Mouse (Mus musculus): ENCODE data around the gene Ubash3a. TPM values are rescaled to one million over a fixed set of nuclear protein-coding genes. Genes with fewer than 3 reads are reported as not detected.

Gene Ubash3a
- total RNA-seq (2023), result 92.4 TPM

GRCm38 (mm10) chr17:31207771-31208334 lies at the start of gene Ubash3a:
Gene Ubash3a (plus strand): TSS chr17:31207873.

DNA sequence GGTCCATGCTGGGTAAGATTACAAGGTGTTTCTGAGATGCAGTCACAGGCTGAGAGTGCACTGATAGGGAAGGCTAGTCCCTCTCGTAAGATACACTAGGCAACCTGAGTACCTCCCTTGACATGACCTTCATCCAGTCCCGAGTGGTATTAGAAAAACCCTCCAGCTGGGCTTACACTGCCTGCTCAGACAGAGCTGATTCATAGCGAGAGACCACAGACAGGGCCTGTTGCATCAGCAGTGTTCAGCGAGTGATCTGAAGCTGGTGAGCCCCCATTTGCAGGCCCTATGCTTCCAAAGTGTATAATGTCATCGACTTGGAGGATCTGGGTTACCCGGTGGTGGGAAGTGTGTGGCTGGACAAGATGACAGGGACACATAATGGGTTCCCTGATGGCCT lies 42.5 kb upstream of the Ubash3a start, which contains the start of gene Tff1:
Gene Tff1, minus strand, starts transcription at position 151 of the 400 bp plus-strand sequence.

DNA sequence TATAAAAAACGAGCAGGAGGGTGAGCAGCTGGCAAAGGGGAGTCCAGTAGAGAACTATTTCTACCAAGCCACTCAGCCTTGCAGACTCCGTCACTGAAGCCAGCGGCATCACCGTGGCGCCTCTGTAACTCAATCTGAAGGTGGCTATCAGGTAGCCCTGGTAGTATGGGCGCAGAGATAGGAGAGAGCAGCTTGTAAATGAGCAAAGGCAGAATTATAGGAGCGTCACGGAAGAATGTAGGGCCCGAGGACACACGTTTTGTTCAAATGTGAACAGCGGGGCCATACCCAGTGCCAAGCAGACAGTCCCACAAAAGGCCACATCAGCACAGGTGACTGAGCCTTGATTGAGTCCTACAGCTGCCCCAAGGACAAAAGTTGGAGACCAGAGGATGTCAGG lies 8.8 kb upstream of the Ubash3a start, which contains the start of gene Tmprss3:
Gene Tmprss3, minus strand, starts transcription at position 101 of the 400 bp plus-strand sequence.

DNA sequence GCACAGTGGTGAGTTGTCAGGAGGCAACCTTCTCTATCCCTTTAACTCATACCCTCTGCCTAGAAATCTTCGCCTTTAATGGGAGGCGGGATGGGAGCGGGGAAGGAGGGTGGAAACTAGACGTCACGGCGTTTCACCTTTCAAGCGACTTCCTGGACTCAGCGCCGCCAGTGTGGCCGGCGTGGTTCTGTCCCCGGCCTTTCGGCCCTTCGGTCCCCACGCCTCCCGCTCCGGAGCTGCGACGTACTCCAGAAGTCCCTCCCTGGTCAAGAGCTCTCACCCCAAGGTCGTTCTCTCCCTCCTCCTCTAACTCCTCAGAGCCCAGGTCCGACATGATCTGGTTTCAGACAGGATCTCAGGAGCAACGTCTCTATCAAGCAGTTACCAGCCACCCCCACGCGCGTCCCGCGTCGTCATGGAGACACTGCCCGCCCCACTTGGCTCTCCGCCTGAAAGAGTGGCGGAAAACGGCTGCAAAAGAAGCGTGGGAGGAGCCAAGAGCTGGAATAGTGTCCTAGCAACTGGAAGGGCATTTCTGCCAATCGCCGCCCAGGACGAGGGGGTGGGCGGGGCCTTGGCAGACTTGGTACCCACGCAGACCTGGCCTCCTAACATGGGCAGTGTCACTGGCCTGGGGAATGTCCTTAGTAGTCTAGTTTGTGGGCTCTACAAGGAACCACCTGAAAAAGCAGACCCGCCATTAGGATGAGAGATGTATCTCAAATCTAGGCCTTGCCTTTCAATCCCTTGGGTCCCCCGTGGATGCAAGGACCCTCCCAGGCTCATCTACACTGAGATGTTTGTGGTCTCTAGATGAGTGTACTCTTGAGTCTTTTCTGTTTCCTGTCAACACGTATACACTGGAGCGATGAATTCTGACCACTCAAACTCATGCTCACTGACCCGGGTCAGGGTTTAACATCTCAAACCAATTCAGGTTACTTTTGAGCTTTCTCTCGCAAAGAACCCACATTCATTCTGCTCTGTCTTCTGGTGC lies 69.5 kb downstream of the Ubash3a start, which contains the start of gene Rsph1:
Gene Rsph1, minus strand, starts transcription at position 462 of the 997 bp plus-strand sequence.

DNA sequence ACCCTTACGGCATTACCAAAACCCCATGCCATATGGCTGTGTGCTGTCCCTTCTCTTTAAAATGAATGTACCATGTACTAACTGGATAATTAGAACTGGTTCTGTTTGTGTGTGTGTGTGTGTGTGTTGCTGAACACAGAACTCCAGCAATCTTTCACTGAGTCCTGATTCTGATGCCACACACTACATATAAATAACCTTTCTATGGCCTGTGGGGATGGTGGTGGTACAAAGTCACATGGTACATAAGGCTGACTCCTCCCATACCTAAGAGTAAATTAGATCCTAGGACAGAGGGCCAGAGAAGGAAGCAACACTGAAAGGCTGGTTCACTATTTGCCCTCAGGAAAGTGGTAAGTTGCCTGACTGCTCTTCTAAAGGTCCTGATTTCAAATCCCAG lies 78.8 kb downstream of the Ubash3a start, which contains the start of gene Slc37a1:
Gene Slc37a1, plus strand, starts transcription at position 301 of the 400 bp plus-strand sequence.

Other genes with a start within 250 kb of the Ubash3a start
- gene Abcg1, start 150.2 kb upstream of the Ubash3a start, total RNA-seq (2023), result 124 TPM
- not detected for gene Tff3, start 78.2 kb upstream of the Ubash3a start, total RNA-seq (2023)
- not detected for gene Tff2, start 63.6 kb upstream of the Ubash3a start, total RNA-seq (2023)
- gene Tff1, start 42.6 kb upstream of the Ubash3a start, total RNA-seq (2023), result not detected
- gene Tmprss3, start 8.9 kb upstream of the Ubash3a start, total RNA-seq (2023), result 0.47 TPM
- not detected for gene Rsph1, start 69.5 kb downstream of the Ubash3a start, total RNA-seq (2023)
- 68.3 TPM for gene Slc37a1, start 78.9 kb downstream of the Ubash3a start, total RNA-seq (2023)
- 1.2 TPM for gene Pde9a, start 178.3 kb downstream of the Ubash3a start, total RNA-seq (2023)